In genomic region chr8:13263376-13263775, GRCm38 (mm10) we compare ENCODE assay signal across 24 mouse cellular contexts. TPM values are rescaled to one million over a fixed set of nuclear protein-coding genes. Genes with fewer than 3 reads are reported as not detected.
"Had no signal": no experiment of that assay in that cellular context is flagged by ENCODE, and none has a peak within 500 bp of the region (broad histone marks: within the 10 kb centered on the region; RNA-seq: fewer than 3 reads in every experiment).

No protein-coding gene starts in this region.

- H3K9ac ChIP-seq: kidney, embryonic 15.5 days; liver, embryonic 12.5 days; liver, embryonic 15.5 days; lung, embryonic 15.5 days; midbrain, embryonic 13.5 days; neural tube, embryonic 13.5 days had no signal

- H3K36me3 ChIP-seq: lung, embryonic 15.5 days had no signal

- H3K9me3 ChIP-seq: kidney, embryonic 15.5 days; liver, embryonic 12.5 days; liver, embryonic 15.5 days; lung, embryonic 15.5 days; midbrain, embryonic 10.5 days; midbrain, embryonic 13.5 days; neural tube, embryonic 13.5 days had no signal

- H3K27ac ChIP-seq: kidney, embryonic 15.5 days; left cerebral cortex, adult 2 months; liver, embryonic 12.5 days; liver, embryonic 15.5 days; lung, embryonic 15.5 days; midbrain, embryonic 10.5 days; midbrain, embryonic 13.5 days; neural tube, embryonic 13.5 days had no signal

- H3K4me1 ChIP-seq: kidney, embryonic 15.5 days; liver, embryonic 15.5 days; lung, embryonic 15.5 days; midbrain, embryonic 10.5 days; midbrain, embryonic 13.5 days; neural tube, embryonic 13.5 days had no signal

- DNase-seq: kidney, adult 11 months; kidney, adult 8-10 months; kidney, postnatal 10 days; kidney, postnatal 36 days; layer of hippocampus, adult 9-11 months; lung, adult 18-20 months; lung, postnatal 10 days; lung, postnatal 4 days; retina, postnatal 1 day; thymus, adult 18-20 months; thymus, postnatal 25 days had no signal

- H3K27me3 ChIP-seq: kidney, embryonic 15.5 days; liver, embryonic 12.5 days; liver, embryonic 15.5 days; lung, embryonic 15.5 days; midbrain, embryonic 13.5 days; neural tube, embryonic 13.5 days had no signal

- ATAC-seq: liver, embryonic 12.5 days; midbrain, embryonic 13.5 days; midbrain, embryonic 16.5 days had no signal

- H3K4me2 ChIP-seq: kidney, embryonic 15.5 days; liver, embryonic 12.5 days; liver, embryonic 15.5 days; lung, embryonic 15.5 days; midbrain, embryonic 13.5 days; neural tube, embryonic 13.5 days had no signal

- H3K4me3 ChIP-seq: kidney, embryonic 15.5 days; left cerebral cortex, adult 2 months; liver, embryonic 12.5 days; liver, embryonic 15.5 days; lung, embryonic 15.5 days; midbrain, embryonic 10.5 days; midbrain, embryonic 13.5 days; myocyte; neural tube, embryonic 13.5 days had no signal

RNA-seq across cellular contexts. Expression of gene Adprhl1, which starts 9.4 kb away (rescaled TPM):
- polyA plus RNA-seq: limb, embryonic 11.5 days; liver, embryonic 12.5 days; midbrain, embryonic 10.5 days; small intestine, adult 2 months; testis, adult 2 months had no signal
